Mouse (Mus musculus) thymus, postnatal 0 days (tissue): Measurements from ENCODE around the gene Hba-a2. TPM values are rescaled to one million over a fixed set of nuclear protein-coding genes. Genes with fewer than 3 reads are reported as not detected.
"Not testable (repeated sequence)": the region's sequence is repeated elsewhere in the genome, so short reads cannot be mapped to it uniquely, and the experiment has no call there.

Experiments
- DNase-seq: peaks from one replicate; pipeline ENCODE4 v3.0.0-alpha.2; 2015; ENCODE audit warnings: low spot score
- polyA plus RNA-seq: library from polyadenylated mRNA; unstranded; fragments of >200 nt; fragmentation: Nextera tagmentation; extraction: Ambion mirVana; gene quantifications from 2 replicates; pipeline ENCODE4 v1.2.1, GENCODE M21; 2015

The Hba-a2 gene
- 1,475 and 1,659 TPM in 2 replicates for polyA plus RNA-seq

- DNase-seq, result not testable (repeated sequence)
These were observed at the start of gene Hba-a2 for GRCm38 (mm10) chr11:32296203-32296602. Gene Hba-a2 (plus strand): TSS chr11:32296489.

- peak; percentile 26 for DNase-seq
These were observed 49.2 kb upstream of the Hba-a2 start for GRCm38 (mm10) chr11:32247068-32247467.

- no peak for DNase-seq
These were observed 47.9 kb upstream of the Hba-a2 start for GRCm38 (mm10) chr11:32248350-32248749.

- no peak for DNase-seq
These were observed 45.2 kb upstream of the Hba-a2 start for GRCm38 (mm10) chr11:32250880-32251763.

- DNase-seq, result no peak
These were observed 43.2 kb upstream of the Hba-a2 start for GRCm38 (mm10) chr11:32253121-32253520.

GRCm38 (mm10) chr11:32256146-32256545 is 40.1 kb upstream of the Hba-a2 start:
- no peak for DNase-seq

- no peak for DNase-seq
These were observed 39.7 kb upstream of the Hba-a2 start for GRCm38 (mm10) chr11:32256566-32256965.

GRCm38 (mm10) chr11:32262674-32263415 is 33.4 kb upstream of the Hba-a2 start:
- no peak for DNase-seq

- no peak for DNase-seq
These were observed 31.1 kb upstream of the Hba-a2 start for GRCm38 (mm10) chr11:32265117-32265738.

- no peak for DNase-seq
These were observed 30.1 kb upstream of the Hba-a2 start for GRCm38 (mm10) chr11:32266194-32266593.

GRCm38 (mm10) chr11:32266776-32267175 is 29.5 kb upstream of the Hba-a2 start:
- DNase-seq, result no peak

GRCm38 (mm10) chr11:32267188-32267884 is 29.0 kb upstream of the Hba-a2 start, which contains the start of gene Nprl3:
Gene Nprl3 (minus strand): TSS chr11:32267707.
- DNase-seq, result peak; percentile 96

GRCm38 (mm10) chr11:32267964-32268363 is 28.3 kb upstream of the Hba-a2 start:
- no peak for DNase-seq

GRCm38 (mm10) chr11:32268952-32269351 is 27.3 kb upstream of the Hba-a2 start:
- no peak for DNase-seq

GRCm38 (mm10) chr11:32271178-32271577 is 25.1 kb upstream of the Hba-a2 start:
- DNase-seq, result no peak

GRCm38 (mm10) chr11:32276347-32276746 is 19.9 kb upstream of the Hba-a2 start, which contains the start of gene Hba-x:
Gene Hba-x (plus strand): TSS chr11:32276400.
- DNase-seq, result no peak

- DNase-seq, result no peak
These were observed 18.4 kb upstream of the Hba-a2 start for GRCm38 (mm10) chr11:32277736-32278457.

- no peak for DNase-seq
These were observed 17.8 kb upstream of the Hba-a2 start for GRCm38 (mm10) chr11:32278458-32278957.

- DNase-seq, result no peak
These were observed 15.6 kb upstream of the Hba-a2 start for GRCm38 (mm10) chr11:32280646-32281045.
